Mouse (Mus musculus) hindbrain, embryonic 11.5 days (tissue): Measurements from ENCODE around the gene Tceanc2. TPM values are rescaled to one million over a fixed set of nuclear protein-coding genes. Genes with fewer than 3 reads are reported as not detected.
A peak's percentile ranks its signal among the peaks of the same experiment; 100 is the strongest.

Source experiments
- ATAC-seq: fragments of 200-750 bp; cut with Nextera tagmentation; 2 replicates; pipeline ENCODE4 v1.8.0; 2017; ENCODE audit warnings: mild to moderate bottlenecking, moderate TSS enrichment, moderate library complexity; ENCODE audit not compliant: low FRiP score
- DNase-seq: peaks from one replicate; pipeline ENCODE4 v3.0.0-alpha.2; 2015; ENCODE audit warnings: low spot score
- H3K27ac ChIP-seq: fragments of 300-500 bp; sonication (generic); 2 replicates; pipeline ENCODE4 v1.5.1; 2014; ENCODE audit warnings: mild to moderate bottlenecking, low read depth, low read length
- H3K27me3 ChIP-seq: fragments of 300-500 bp; sonication (generic); 2 replicates; pipeline ENCODE4 v1.6.1; 2014; ENCODE audit warnings: mild to moderate bottlenecking, low read length, moderate library complexity, mixed read lengths; ENCODE audit not compliant: control insufficient read depth, insufficient read depth
- H3K36me3 ChIP-seq: fragments of 300-500 bp; sonication (generic); 2 replicates; pipeline ENCODE4 v1.6.1; 2014; ENCODE audit warnings: mild to moderate bottlenecking, low read length, moderate library complexity, mixed read lengths; ENCODE audit not compliant: control insufficient read depth, insufficient read depth
- H3K4me1 ChIP-seq: fragments of 300-500 bp; sonication (generic); replicated peaks from 2 replicates; pipeline ENCODE4 v1.6.1; 2014; ENCODE audit warnings: low read length, mixed read lengths; ENCODE audit not compliant: control insufficient read depth, insufficient read depth
- H3K4me2 ChIP-seq: fragments of 300-500 bp; sonication (generic); replicated peaks from 2 replicates; pipeline ENCODE4 v1.6.1; 2014; ENCODE audit warnings: mild to moderate bottlenecking, low read depth, low read length
- H3K4me3 ChIP-seq: fragments of 300-500 bp; sonication (generic); 2 replicates; pipeline ENCODE4 v1.5.1; 2014; ENCODE audit warnings: low read depth, low read length
- H3K9ac ChIP-seq: fragments of 300-500 bp; sonication (generic); 2 replicates; pipeline ENCODE4 v1.6.1; 2014; ENCODE audit warnings: low read depth, low read length
- H3K9me3 ChIP-seq: fragments of 300-500 bp; sonication (generic); 2 replicates; pipeline ENCODE4 v1.6.1; 2016; ENCODE audit warnings: low read length; ENCODE audit not compliant: control insufficient read depth
- WGBS: fragments of 180-500 bp; shearing (Covaris S2); extraction: QIAGEN DNeasy Blood & Tissue Kit; methylation state at CpG from one replicate; pipeline ENCODE4 v1.1.7; 2014; 5-methylcytosine and 5-hydroxymethylcytosine counted together
- polyA plus RNA-seq: library from polyadenylated mRNA; unstranded; fragments of >200 nt; fragmentation: Nextera tagmentation; extraction: Ambion mirVana; gene quantifications from 2 replicates; pipeline ENCODE4 v1.2.1, GENCODE M21; 2014

The Tceanc2 gene
- polyA plus RNA-seq, 1 experiment from 2014 or later = 26.4 TPM

GRCm38 (mm10) chr4:107183203-107183602 is 4.3 kb upstream of the Tceanc2 start:
- no peaks in the 10 kb centered on the region for H3K9me3 ChIP-seq
- no peak overlapping the region for H3K27ac ChIP-seq
- H3K9ac ChIP-seq = no peak overlapping the region
- H3K4me1 ChIP-seq = no peaks in the 10 kb centered on the region
- WGBS = 92% methylated on average over 4 of the region's 4 CpGs
- H3K36me3 ChIP-seq = no peaks in the 10 kb centered on the region; the same call in 1 of the 2 replicates
- no peak overlapping the region for H3K4me3 ChIP-seq
- no peak overlapping the region for H3K4me2 ChIP-seq
- DNase-seq = no peak
- ATAC-seq = no peak
- no peaks in the 10 kb centered on the region for H3K27me3 ChIP-seq

- Histone ChIP-seq H3K4me3 (no peak overlapping the region), H3K9me3 (no peaks in the 10 kb centered on the region), H3K27ac (no peak overlapping the region), H3K27me3 (no peaks in the 10 kb centered on the region), H3K4me1 (no peaks in the 10 kb centered on the region), H3K36me3 (no peaks in the 10 kb centered on the region; the same call in 1 of the 2 replicates), H3K9ac (no peak overlapping the region), H3K4me2 (no peak overlapping the region)
- no peak for DNase-seq
- WGBS = 81% methylated on average over 2 of the region's 2 CpGs
- ATAC-seq = no peak
These were observed 3.9 kb upstream of the Tceanc2 start for GRCm38 (mm10) chr4:107182796-107183195.

- no peaks in the 10 kb centered on the region for H3K9me3 ChIP-seq
- H3K4me3 ChIP-seq = no peak overlapping the region
- WGBS = 90% methylated on average over 6 of the region's 6 CpGs
- H3K27ac ChIP-seq = no peak overlapping the region
- H3K36me3 ChIP-seq = no peaks in the 10 kb centered on the region
- DNase-seq = no peak
- H3K9ac ChIP-seq = no peak overlapping the region
- ATAC-seq = no peak
- H3K4me2 ChIP-seq = no peak overlapping the region
- no peaks in the 10 kb centered on the region for H3K4me1 ChIP-seq
- H3K27me3 ChIP-seq = no peaks in the 10 kb centered on the region
These were observed 3.0 kb upstream of the Tceanc2 start for GRCm38 (mm10) chr4:107181866-107182265.

GRCm38 (mm10) chr4:107180746-107181145 is 1.8 kb upstream of the Tceanc2 start:
- Histone ChIP-seq H3K9me3 (no peaks in the 10 kb centered on the region), H3K36me3 (no peaks in the 10 kb centered on the region), H3K4me3 (no peak overlapping the region), H3K4me2 (no peak overlapping the region), H3K9ac (no peak overlapping the region), H3K4me1 (no peaks in the 10 kb centered on the region), H3K27me3 (no peaks in the 10 kb centered on the region), H3K27ac (no peak overlapping the region)
- ATAC-seq (no peak), DNase-seq (no peak)

GRCm38 (mm10) chr4:107179561-107179960 is 645 bp upstream of the Tceanc2 start:
- H3K4me2 ChIP-seq = peak overlapping the region; percentile 56

GRCm38 (mm10) chr4:107178182-107178829 is 610 bp downstream of the Tceanc2 start, which contains the start of gene Tmem59:
Gene Tmem59 (plus strand): TSS chr4:107178399.
- Histone ChIP-seq H3K4me2 (peak within 1 kb of the TSS; percentile 72), H3K4me3 (peak within 1 kb of the TSS; percentile 98), H3K27me3 (no peaks in the 10 kb centered on the region), H3K4me1 (no peaks in the 10 kb centered on the region), H3K9ac (peak within 1 kb of the TSS; percentile 94), H3K9me3 (no peaks in the 10 kb centered on the region), H3K36me3 (no peaks in the 10 kb centered on the region), H3K27ac (peak within 1 kb of the TSS; percentile 89)
- peak; percentile 95 for DNase-seq
- peak; percentile 94 for ATAC-seq
- under 1% methylated on average over 45 of the region's 49 CpGs for WGBS

More at GRCm38 (mm10) chr4:107179561-107179960, 645 bp upstream of the Tceanc2 start:
- Histone ChIP-seq H3K27me3 (no peaks in the 10 kb centered on the region), H3K9ac (peak overlapping the region; percentile 94), H3K27ac (peak overlapping the region; percentile 89), H3K9me3 (no peaks in the 10 kb centered on the region), H3K4me3 (peak overlapping the region; percentile 98), H3K36me3 (no peaks in the 10 kb centered on the region), H3K4me1 (no peaks in the 10 kb centered on the region)
- no peak for ATAC-seq
- WGBS = 5% methylated on average over 8 of the region's 8 CpGs
- DNase-seq = no peak

- H3K9me3 ChIP-seq = no peaks in the 10 kb centered on the region
- peak overlapping the region; percentile 72 for H3K4me2 ChIP-seq
- no peaks in the 10 kb centered on the region for H3K36me3 ChIP-seq
- 53% methylated on average over 11 of the region's 11 CpGs for WGBS
- peak overlapping the region; percentile 94 for H3K9ac ChIP-seq
- H3K27me3 ChIP-seq = no peaks in the 10 kb centered on the region
- H3K27ac ChIP-seq = no peak overlapping the region
- peak overlapping the region; percentile 98 for H3K4me3 ChIP-seq
- H3K4me1 ChIP-seq = no peaks in the 10 kb centered on the region
- no peak for DNase-seq
- no peak for ATAC-seq
These were observed 1.4 kb downstream of the Tceanc2 start for GRCm38 (mm10) chr4:107177506-107177905.

GRCm38 (mm10) chr4:107167798-107168197 is 11.1 kb downstream of the Tceanc2 start:
- Histone ChIP-seq H3K36me3 (peaks cover 2% of the 10 kb centered on the region; the same call in 1 of the 2 replicates), H3K9me3 (no peaks in the 10 kb centered on the region), H3K27ac (no peak overlapping the region), H3K27me3 (no peaks in the 10 kb centered on the region), H3K4me3 (no peak overlapping the region), H3K4me2 (no peak overlapping the region), H3K9ac (no peak overlapping the region), H3K4me1 (0 out of 2 replicates have a peak, but pooled peaks cover 2% of the 10 kb centered on the region)
- DNase-seq (no peak), ATAC-seq (no peak)
- 87% methylated on average over 5 of the region's 5 CpGs for WGBS

- 0 out of 2 replicates have a peak, but pooled peaks cover 2% of the 10 kb centered on the region for H3K4me1 ChIP-seq
- no peak for DNase-seq
- H3K27ac ChIP-seq = no peak overlapping the region
- H3K4me2 ChIP-seq = no peak overlapping the region
- WGBS = 87% methylated on average over 5 of the region's 5 CpGs
- H3K9me3 ChIP-seq = no peaks in the 10 kb centered on the region
- ATAC-seq = no peak
- no peaks in the 10 kb centered on the region for H3K27me3 ChIP-seq
- no peak overlapping the region for H3K9ac ChIP-seq
- H3K4me3 ChIP-seq = no peak overlapping the region
- peaks cover 2% of the 10 kb centered on the region; the same call in 1 of the 2 replicates for H3K36me3 ChIP-seq
These were observed 12.2 kb downstream of the Tceanc2 start for GRCm38 (mm10) chr4:107166700-107167099.
